Mouse (Mus musculus) bone marrow, adult 2 months (tissue): ENCODE data around the gene Supt20.

ENCODE experiments used
- CTCF ChIP-seq: fragments of 200-500 bp; IDR thresholded peaks from 2 replicates; pipeline ENCODE4 v1.5.1; 2011; ENCODE audit warnings: low read length, control low read depth; ENCODE audit not compliant: control insufficient read depth, insufficient read depth
- POLR2A ChIP-seq: fragments of 200-500 bp; IDR thresholded peaks from 2 replicates; pipeline ENCODE4 v1.6.1; 2011; ENCODE audit warnings: low read depth, mild to moderate bottlenecking, control low read depth, low read length, borderline replicate concordance; ENCODE audit not compliant: control insufficient read depth

- TF ChIP-seq CTCF (no peak), POLR2A (no peak)
Measured at GRCm38 (mm10) chr3:54759211-54759610, 66.6 kb downstream of the Supt20 start.
